Mouse (Mus musculus): ENCODE measurements around the gene Maneal.
A peak's percentile ranks its signal among the peaks of the same experiment; 100 is the strongest.

Gene Maneal

GRCm38 (mm10) chr4:124847573-124847972 is 14.4 kb downstream of the Maneal start:
- peak; percentile 89 for DNase-seq

GRCm38 (mm10) chr4:124843493-124843892 is 18.5 kb downstream of the Maneal start:
- DNase-seq: peak; percentile 52

- DNase-seq: no peak
Measured at GRCm38 (mm10) chr4:124840998-124841397, 21.0 kb downstream of the Maneal start.

GRCm38 (mm10) chr4:124838035-124838700 is 23.8 kb downstream of the Maneal start:
- no peak for DNase-seq

- DNase-seq: no peak
Measured at GRCm38 (mm10) chr4:124832796-124833195, 29.2 kb downstream of the Maneal start.

GRCm38 (mm10) chr4:124829671-124830070 is 32.3 kb downstream of the Maneal start:
- no peak for DNase-seq

GRCm38 (mm10) chr4:124825371-124825965 is 36.5 kb downstream of the Maneal start:
- DNase-seq: no peak

GRCm38 (mm10) chr4:124824967-124825366 is 37.0 kb downstream of the Maneal start:
- DNase-seq: no peak

GRCm38 (mm10) chr4:124818832-124819231 is 43.1 kb downstream of the Maneal start:
- no peak for DNase-seq

GRCm38 (mm10) chr4:124817803-124818202 is 44.2 kb downstream of the Maneal start:
- DNase-seq: peak; percentile 66

GRCm38 (mm10) chr4:124815901-124816300 is 46.1 kb downstream of the Maneal start:
- no peak for DNase-seq

- DNase-seq: no peak
Measured at GRCm38 (mm10) chr4:124811347-124811975, 50.5 kb downstream of the Maneal start.

GRCm38 (mm10) chr4:124810056-124810455 is 51.9 kb downstream of the Maneal start:
- DNase-seq: no peak

- no peak for DNase-seq
Measured at GRCm38 (mm10) chr4:124809136-124809883, 52.7 kb downstream of the Maneal start.

GRCm38 (mm10) chr4:124808511-124808910 is 53.5 kb downstream of the Maneal start:
- peak; percentile 19 for DNase-seq
